ENCODE assay signal across 22 mouse cellular contexts in the genomic region with DNA sequence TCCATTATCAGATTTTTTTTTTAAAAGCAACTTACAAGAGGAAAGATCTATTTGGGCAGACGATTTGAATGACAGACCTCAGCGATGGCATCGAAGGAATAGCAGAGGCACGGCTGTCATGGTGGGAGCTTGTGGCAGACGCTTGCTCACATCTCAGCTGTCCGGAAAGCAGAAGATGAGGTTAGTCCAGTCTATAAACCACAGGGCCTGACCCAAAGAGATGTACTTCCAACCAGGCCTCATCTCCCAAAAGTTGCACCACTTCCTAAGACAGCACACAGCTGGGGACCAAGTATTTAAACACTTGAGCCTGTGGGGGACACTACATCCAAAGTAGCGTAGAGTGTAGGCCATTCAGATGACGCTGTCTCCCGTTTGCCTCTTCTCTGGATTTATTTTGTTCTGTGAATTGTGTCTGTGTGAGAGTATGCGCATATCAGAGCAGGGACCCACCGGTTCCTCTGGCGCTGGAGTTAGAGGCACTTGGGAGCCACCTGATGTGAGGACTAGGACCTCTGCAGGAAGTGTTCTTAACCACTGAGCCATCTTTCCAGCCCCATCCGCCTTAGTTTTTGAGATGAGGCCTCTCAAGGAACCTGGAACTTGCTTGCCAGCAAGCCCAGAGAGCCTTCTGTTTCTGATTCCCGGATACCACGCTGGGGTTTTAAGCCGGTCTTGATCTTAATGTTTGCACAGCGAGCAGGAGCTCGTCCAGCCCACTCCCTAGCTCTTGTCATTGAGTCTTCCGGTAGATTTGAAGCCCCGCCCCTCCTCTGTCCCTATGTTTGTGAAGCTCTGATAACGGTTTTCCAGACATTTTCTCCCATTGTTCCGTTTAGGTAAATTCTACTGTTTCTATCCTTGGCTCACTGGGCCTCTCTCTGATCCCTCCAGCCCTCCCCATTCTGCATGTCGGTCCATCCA. TPM values are rescaled to one million over a fixed set of nuclear protein-coding genes. Genes with fewer than 3 reads are reported as not detected.
DNase-seq lines count a peak whose midpoint lies in the region; ATAC-seq and TF ChIP-seq lines count a peak whose summit lies in the region.
"Had no signal": no experiment of that assay in that cellular context is flagged by ENCODE, and none has a peak within 500 bp of the region (broad histone marks: within the 10 kb centered on the region; RNA-seq: fewer than 3 reads in every experiment).

No protein-coding gene starts in this region.

- H3K27ac ChIP-seq in heart, embryonic 11.5 days (ENCODE audit: low read depth, low read length), result 0 out of 2 replicates have a peak overlapping the region, but pooled peaks have one; percentile 7
- no peak overlapping the region for H3K27ac ChIP-seq in lung, embryonic 15.5 days
- no peak overlapping the region for H3K27ac ChIP-seq in intestine, postnatal 0 days (ENCODE audit: low read depth, low read length)
- H3K27ac ChIP-seq: forebrain, embryonic 10.5 days; hindbrain, embryonic 15.5 days; layer of hippocampus, adult 2 months; midbrain, embryonic 15.5 days; neural tube, embryonic 12.5 days had no signal

- H3K27me3 ChIP-seq in heart, embryonic 11.5 days (ENCODE audit: control insufficient read depth, insufficient read depth, low read length), result no peaks in the 10 kb centered on the region
- H3K27me3 ChIP-seq in lung, embryonic 15.5 days, result no peaks in the 10 kb centered on the region
- no peaks in the 10 kb centered on the region for H3K27me3 ChIP-seq in intestine, postnatal 0 days (replicated peaks; ENCODE audit: control insufficient read depth, insufficient read depth, low read length)
- H3K27me3 ChIP-seq: hindbrain, embryonic 15.5 days; midbrain, embryonic 15.5 days; neural tube, embryonic 12.5 days had no signal

- H3K4me3 ChIP-seq in heart, embryonic 11.5 days (ENCODE audit: low read depth, low read length), result no peak overlapping the region
- H3K4me3 ChIP-seq in lung, embryonic 15.5 days, result no peak overlapping the region
- no peak overlapping the region for H3K4me3 ChIP-seq in intestine, postnatal 0 days (ENCODE audit: low read depth, low read length)
- H3K4me3 ChIP-seq: forebrain, embryonic 10.5 days; hindbrain, embryonic 15.5 days; layer of hippocampus, adult 2 months; midbrain, embryonic 15.5 days; neural tube, embryonic 12.5 days had no signal

- 67% methylated on average over 23 of the region's 23 CpGs for WGBS in heart, embryonic 11.5 days (ENCODE audit: insufficient replicate concordance)
- WGBS in lung, embryonic 15.5 days, result 57% methylated on average over 23 of the region's 23 CpGs
- WGBS in intestine, postnatal 0 days, result 57% methylated on average over 23 of the region's 23 CpGs

- DNase-seq in heart, postnatal 25 days (ENCODE audit: low spot score), result no peak
- DNase-seq in lung, adult 18-20 months, result no peak
- no peak for DNase-seq in gastrocnemius, postnatal 10 days
- DNase-seq: adrenal gland, postnatal 10 days; cerebellum, adult 9-10 months; gastrocnemius, postnatal 25 days; kidney, postnatal 25 days; right cerebral cortex, postnatal 25 days; thymus, postnatal 25 days had no signal

- H3K9me3 ChIP-seq in heart, embryonic 11.5 days (replicated peaks; ENCODE audit: control insufficient read depth, low read length), result no peaks in the 10 kb centered on the region
- no peaks in the 10 kb centered on the region for H3K9me3 ChIP-seq in lung, embryonic 15.5 days
- no peaks in the 10 kb centered on the region for H3K9me3 ChIP-seq in intestine, postnatal 0 days (ENCODE audit: control insufficient read depth)
- H3K9me3 ChIP-seq: forebrain, embryonic 10.5 days; G1E; hindbrain, embryonic 15.5 days; midbrain, embryonic 15.5 days; neural tube, embryonic 12.5 days had no signal

- H3K36me3 ChIP-seq in heart, embryonic 11.5 days (ENCODE audit: control insufficient read depth, insufficient read depth, low read length), result no peaks in the 10 kb centered on the region
- H3K36me3 ChIP-seq in lung, embryonic 15.5 days, result no peaks in the 10 kb centered on the region
- no peaks in the 10 kb centered on the region for H3K36me3 ChIP-seq in intestine, postnatal 0 days (ENCODE audit: control insufficient read depth, insufficient read depth)
- H3K36me3 ChIP-seq: forebrain, embryonic 10.5 days; G1E; hindbrain, embryonic 15.5 days; midbrain, embryonic 15.5 days; neural tube, embryonic 12.5 days had no signal

- 0 out of 2 replicates have a peak, but pooled peaks cover 5% of the 10 kb centered on the region for H3K4me1 ChIP-seq in heart, embryonic 11.5 days (ENCODE audit: control insufficient read depth, insufficient read depth, low read length)
- H3K4me1 ChIP-seq in lung, embryonic 15.5 days, result 0 out of 2 replicates have a peak, but pooled peaks cover 5% of the 10 kb centered on the region
- no peaks in the 10 kb centered on the region for H3K4me1 ChIP-seq in intestine, postnatal 0 days (replicated peaks; ENCODE audit: control insufficient read depth, insufficient read depth, low read length)
- H3K4me1 ChIP-seq: hindbrain, embryonic 15.5 days; midbrain, embryonic 15.5 days; neural tube, embryonic 12.5 days had no signal

- no peak for TF ChIP-seq CTCF in intestine, postnatal 0 days (IDR thresholded peaks at IDR 0.05; ENCODE audit: low read depth)

- H3K9ac ChIP-seq in heart, embryonic 11.5 days (ENCODE audit: low read depth, low read length), result no peak overlapping the region
- H3K9ac ChIP-seq in lung, embryonic 15.5 days, result no peak overlapping the region
- H3K9ac ChIP-seq in intestine, postnatal 0 days (ENCODE audit: low read depth, low read length), result no peak overlapping the region
- H3K9ac ChIP-seq: hindbrain, embryonic 15.5 days; midbrain, embryonic 15.5 days; neural tube, embryonic 12.5 days had no signal

- no peak for ATAC-seq in heart, embryonic 11.5 days (replicated peaks; ENCODE audit: insufficient number of reproducible peaks, low FRiP score, low TSS enrichment)
- no peak for ATAC-seq in lung, embryonic 15.5 days (ENCODE audit: borderline replicate concordance, extremely low read depth, low FRiP score, low TSS enrichment)
- no peak for ATAC-seq in intestine, postnatal 0 days
- peak; percentile 68 for ATAC-seq in megakaryocyte progenitor cell, adult 5-6 weeks (replicated peaks; ENCODE audit: poor library complexity)
- no peak for ATAC-seq in cerebellum, adult (ENCODE audit: insufficient number of reproducible peaks, low FRiP score, low TSS enrichment)
- ATAC-seq: CD4-positive, CD25-positive, alpha-beta regulatory T cell, adult 4 months; forebrain, embryonic 16.5 days; midbrain, embryonic 15.5 days had no signal

- intact Hi-C loops in heart, postnatal 25 days (cut with DNase I), result no loop called here

- H3K4me2 ChIP-seq in heart, embryonic 11.5 days, result no peak overlapping the region; the same call in 1 of the 2 replicates
- H3K4me2 ChIP-seq in lung, embryonic 15.5 days, result peak overlapping the region; percentile 16; the same call in 1 of the 2 replicates
- 0 out of 2 replicates have a peak overlapping the region, but pooled peaks have one; percentile 2 for H3K4me2 ChIP-seq in intestine, postnatal 0 days (replicated peaks; ENCODE audit: low read depth)
- H3K4me2 ChIP-seq: hindbrain, embryonic 15.5 days; midbrain, embryonic 15.5 days; neural tube, embryonic 12.5 days had no signal

RNA-seq across cellular contexts. Expression of gene Mxi1, which starts 13.7 kb away (rescaled TPM):
- polyA plus RNA-seq in heart, embryonic 11.5 days (2014; fragmentation: Nextera tagmentation; extraction: Ambion mirVana), result 33.1 and 36.6 TPM in 2 replicates
- 10 to 100 TPM; 41.8 to 44.4 TPM for total RNA-seq in heart, postnatal 25 days (2021)
- 38.3 and 38.4 TPM in 2 replicates for polyA plus RNA-seq in lung, embryonic 15.5 days (2015; fragmentation: Nextera tagmentation; extraction: Ambion mirVana)
- 58.9 and 64.0 TPM in 2 replicates for polyA plus RNA-seq in intestine, postnatal 0 days (2015; fragmentation: Nextera tagmentation; extraction: Ambion mirVana)
- 26.5 and 33.7 TPM in 2 replicates for total RNA-seq in megakaryocyte progenitor cell, adult 5-6 weeks (2015)
- total RNA-seq in megakaryocyte progenitor cell, adult 5-6 weeks (2017), result 58.6 and 59.3 TPM in 2 replicates
- 10 to 100 TPM; 27.7 to 31.0 TPM for total RNA-seq in gastrocnemius, postnatal 10 days (2021)
